Mouse (Mus musculus) retina, embryonic 14.5 days (tissue): Measurements from ENCODE around the gene Kdm1b.

ENCODE experiments used
- DNase-seq: peaks from one replicate; pipeline ENCODE4 v3.0.0-alpha.2; 2015; ENCODE audit warnings: low spot score

Kdm1b gene

DNA sequence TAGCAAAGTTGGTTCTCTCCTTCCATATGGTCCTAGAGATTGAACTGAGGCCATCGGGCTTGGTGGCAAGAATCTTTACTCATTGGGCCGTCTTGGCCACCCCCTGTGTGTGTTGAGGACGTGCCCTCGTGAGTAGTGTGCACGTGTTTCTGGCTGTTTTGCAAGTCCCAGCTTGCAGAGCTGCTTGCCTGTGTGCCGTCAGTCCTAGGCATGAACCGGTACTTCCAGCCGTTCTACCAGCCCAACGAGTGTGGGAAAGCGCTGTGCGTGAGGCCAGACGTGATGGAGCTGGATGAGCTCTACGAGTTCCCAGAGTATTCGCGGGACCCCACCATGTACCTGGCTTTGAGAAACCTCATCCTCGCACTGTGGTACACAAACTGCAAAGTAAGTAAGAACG, 19.5 kb downstream of the Kdm1b start:
- no peak for DNase-seq

DNA sequence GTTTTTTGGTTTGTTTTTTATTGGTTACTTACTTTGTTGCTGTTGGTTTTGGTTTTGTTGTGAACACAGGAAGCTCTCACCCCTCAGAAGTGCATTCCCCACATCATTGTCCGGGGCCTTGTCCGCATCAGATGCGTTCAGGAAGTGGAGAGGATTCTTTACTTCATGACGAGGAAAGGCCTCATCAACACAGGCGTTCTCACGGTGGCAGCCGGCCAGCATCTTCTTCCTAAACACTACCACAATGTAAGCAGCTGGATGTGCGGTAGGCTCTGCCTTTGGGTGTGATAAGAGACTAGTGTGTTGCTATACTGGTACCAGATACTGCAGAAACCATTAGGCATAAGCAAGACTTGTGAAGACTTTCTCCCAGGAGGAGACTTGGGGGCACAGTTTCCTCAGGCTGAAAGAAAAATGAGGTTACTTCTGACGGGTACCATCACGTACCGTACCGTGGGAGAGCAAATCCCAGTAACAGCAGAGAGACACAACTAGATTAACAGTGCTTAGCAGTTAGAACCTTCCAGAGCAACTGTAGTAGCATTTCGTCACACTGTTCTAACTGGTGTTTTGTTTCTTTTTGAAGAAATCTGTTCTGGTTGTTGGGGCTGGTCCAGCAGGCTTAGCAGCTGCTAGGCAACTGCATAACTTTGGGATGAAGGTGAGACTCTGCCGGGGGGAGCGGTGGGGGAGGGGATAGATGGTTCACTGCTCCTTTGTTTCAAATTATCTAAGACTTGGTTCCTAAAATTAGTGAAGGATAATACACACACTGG, 20.9 kb downstream of the Kdm1b start:
- no peak for DNase-seq

DNA sequence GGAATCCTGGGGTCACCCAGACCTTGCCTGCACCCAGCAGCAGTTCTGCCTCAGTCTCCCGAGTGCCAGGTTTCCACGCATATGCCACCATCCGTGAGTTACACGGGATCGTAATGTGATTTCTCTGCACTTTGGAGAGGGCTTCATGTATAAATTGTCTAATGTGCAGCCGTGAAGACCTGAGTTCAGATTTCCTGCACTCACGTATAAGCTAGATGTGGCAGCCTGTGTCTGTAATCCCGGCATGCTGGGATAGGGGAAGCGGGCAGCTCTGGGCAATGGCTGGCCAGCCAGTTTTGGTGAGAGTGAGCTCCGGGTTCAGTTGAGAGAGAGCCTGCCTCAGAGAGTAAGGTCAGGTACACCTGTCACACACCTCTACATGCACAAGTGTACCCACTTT, 23.2 kb downstream of the Kdm1b start:
- no peak for DNase-seq

DNA sequence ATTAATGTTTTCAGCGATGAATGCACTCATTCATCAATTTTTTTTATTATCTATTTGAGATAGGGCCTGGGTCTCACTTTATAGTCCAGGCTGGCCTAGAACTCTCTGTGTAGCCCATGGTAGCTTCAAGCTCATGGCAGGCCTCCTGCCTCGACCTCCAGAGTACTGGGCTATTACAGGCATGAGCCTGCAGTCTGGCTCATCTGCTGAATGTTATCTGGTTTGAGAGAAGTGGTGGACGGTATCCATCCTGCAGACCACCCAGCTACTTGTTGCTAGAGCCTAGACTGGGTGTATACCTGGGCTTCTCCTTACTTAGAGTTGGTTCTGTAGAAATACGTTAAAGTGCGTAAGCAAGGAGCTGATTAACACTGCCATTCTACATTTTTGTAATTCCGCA, 23.7 kb downstream of the Kdm1b start:
- no peak for DNase-seq

DNA sequence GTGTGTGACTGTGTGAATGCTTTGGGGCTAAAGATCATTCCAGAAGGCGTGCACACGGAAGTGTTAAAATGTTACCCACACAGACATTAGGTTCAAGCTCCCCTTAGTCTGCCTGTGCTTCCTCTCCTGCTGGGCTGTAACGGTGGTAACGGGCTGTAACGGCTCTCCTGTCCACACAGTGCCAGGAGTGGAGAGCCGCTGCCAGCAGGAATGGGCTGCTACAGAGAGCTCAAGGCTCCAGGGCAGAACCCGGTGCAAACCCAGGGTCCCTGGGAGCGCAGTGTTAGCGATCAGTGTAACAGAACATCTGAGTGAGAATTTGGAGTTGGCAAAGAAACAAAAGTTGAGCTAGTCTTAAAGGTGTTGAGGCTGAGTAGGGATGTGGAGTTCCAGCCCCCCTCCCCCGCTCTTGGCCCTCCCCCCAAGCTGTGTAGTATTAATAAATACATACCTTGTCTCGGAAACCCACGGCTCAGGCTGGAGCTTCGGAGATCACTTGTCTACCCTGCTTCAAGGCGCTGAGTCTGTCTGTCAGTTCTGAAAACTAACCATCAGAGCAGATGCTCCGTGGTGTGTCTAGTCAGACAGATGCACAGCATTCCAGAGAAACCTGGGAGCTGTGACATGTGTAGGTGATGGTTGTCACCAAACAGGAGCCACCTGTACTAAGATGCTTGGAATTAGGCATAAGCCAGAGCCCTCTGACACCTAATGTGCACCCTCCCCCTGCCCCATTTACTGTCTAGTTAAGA, 27.2 kb downstream of the Kdm1b start:
- DNase-seq, result no peak

DNA sequence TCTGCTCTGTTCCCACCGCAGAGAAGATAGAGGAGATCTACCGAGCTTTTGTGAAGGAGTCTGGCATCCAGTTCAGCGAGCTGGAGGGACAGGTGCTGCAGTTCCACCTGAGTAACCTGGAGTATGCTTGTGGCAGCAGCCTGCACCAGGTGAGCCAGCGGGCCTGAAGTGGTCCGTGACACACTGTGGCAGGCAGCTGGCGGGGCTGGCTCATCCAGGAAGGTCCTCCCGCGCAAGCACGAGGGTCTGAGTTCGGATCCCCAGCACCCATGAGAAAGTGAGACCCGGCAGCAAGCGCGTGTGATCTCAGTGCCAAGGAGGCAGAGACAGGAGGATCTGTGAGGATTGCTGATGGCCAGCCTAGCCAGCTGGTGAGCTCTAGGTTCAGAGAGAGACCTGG, 28.6 kb downstream of the Kdm1b start:
- no peak for DNase-seq

DNA sequence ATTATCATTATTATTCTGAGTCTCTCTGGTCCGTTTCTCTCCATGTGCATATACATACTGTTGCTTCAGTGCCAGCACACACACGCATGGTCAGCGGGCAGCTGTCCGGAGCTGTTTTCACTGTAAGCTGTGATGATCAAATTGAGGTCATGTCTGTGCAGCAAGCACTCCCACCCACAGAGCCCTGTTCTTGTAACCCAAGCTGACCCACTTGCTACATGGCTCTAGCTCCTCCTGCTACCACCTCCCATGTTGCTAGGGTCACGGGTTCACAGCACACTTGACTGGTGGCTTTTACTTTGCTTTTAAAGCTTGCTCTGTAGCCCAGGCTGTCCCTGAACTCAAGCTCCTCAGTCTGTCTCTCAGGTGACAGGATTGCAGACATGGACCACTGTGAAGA, 29.2 kb downstream of the Kdm1b start:
- DNase-seq, result peak; percentile 46

DNA sequence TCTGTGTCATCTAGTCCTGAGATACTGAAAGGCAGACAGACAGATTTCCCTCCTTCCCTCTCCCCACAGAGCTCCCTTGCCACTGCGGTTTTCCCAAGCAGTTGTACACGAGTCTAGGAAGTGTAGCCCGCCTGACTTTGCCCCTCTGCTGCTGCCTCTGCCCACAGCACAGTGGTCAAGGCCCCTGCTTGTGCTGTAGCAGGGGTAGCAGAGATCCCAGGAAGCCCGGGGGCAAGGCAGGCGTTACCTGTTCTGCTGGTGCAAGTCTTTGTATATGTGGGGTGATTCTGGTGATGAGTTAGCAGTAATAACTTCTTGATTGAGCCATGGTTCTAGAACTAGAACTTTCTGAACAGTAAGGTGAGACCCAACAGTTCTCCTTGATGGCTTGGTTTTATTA, 32.9 kb downstream of the Kdm1b start:
- DNase-seq, result no peak

DNA sequence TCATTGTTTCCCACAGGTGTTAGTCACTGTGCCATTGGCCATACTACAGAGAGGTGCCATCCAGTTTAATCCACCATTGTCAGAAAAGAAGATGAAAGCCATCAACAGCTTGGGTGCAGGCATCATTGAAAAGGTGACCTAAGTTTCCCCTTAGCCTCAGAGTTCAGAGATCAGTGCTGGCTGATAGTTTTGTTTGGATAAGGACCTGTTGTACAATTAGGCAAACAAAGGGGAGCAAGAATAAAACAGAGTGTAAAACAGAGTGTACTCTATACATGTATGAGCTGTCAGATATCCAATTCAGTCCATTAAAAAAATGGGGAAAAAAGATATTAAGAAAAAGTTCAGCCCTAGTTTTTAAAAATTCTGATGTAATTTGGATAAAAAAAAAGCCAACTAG, 34.1 kb downstream of the Kdm1b start:
- no peak for DNase-seq

DNA sequence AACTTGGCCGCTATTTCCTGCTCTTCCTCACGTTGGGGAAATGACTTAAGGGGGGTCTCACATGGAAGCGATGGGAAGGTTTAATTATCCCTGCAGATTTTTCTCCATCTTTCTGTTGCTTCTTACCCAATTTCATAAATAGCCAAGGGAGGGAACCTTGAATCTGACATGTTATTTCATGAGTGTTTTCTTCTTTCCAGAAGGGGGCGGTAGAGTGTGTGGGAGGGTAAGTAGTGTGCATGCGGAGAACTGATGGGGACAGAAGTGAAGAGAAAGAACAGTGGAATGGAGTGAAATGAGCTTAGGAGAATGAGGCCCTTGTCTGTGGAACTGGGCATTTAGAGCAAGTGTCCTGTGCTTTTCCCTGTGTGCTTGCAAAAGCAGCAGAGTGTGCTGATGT, 35.5 kb downstream of the Kdm1b start:
- DNase-seq, result no peak

DNA sequence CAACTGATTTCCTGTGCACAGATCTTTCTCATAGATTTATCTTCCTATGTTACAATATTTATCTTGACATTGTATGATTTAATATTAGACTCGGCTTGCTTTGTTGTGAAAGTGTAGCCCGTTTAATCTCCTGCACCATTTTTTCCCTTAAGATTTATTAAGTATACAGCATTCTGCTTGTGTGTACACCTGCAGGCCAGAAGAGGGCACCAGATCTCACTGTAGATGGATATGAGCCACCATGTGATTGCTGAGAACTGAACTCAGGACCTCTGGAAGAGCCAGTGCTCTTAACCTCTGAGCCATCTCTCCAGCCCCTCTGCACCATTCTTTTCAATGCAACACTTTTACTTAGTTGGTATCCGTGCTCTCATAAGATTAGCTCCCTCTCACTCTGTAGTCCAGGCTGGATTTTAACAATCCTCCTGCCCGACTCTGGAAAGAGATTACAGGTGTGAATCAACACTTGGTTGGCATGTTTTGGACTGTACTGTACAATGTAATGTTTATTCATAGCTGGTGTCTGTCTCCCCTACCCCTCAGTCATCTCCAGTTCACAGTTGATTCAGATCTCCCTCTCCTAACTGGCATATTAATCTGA, 37.7 kb downstream of the Kdm1b start:
- DNase-seq, result no peak

DNA sequence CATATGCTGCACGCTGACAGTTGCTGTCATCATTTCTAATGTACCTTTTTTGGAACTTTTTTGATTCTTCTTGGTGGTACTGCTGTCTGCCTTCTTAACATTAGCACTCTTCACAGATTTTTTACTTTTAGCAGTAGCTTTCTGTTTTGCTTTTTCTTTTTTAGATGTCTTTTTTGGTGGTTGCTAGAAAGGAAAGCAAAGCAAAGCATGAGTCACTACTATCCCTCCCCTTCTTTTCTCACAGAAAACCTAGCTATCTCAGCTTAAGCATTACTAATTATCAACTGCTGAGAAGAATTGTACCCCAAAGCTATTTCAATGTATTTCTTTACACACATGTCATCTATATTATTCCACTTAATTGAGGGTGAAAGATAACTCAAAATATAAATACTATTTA, 45.1 kb downstream of the Kdm1b start:
- DNase-seq, result no peak

DNA sequence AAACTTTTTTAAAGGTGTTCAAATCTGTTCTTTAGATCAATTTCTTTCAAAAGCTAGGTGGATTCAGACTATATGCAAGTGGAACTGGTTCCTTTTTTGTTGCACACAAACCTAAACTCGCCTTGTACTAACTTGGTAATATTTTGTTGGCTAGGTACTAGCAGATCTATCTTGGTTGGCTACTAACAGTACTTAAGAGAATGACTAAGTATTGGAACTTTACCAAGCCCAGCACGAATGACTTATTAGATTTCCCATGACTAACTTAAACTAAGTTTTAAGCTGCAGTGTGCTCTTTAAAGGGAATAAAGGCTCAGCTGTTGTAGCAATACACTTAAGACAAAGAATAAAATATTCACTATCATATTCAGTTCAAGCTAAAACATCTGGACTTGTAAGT, 46.0 kb downstream of the Kdm1b start:
- no peak for DNase-seq

DNA sequence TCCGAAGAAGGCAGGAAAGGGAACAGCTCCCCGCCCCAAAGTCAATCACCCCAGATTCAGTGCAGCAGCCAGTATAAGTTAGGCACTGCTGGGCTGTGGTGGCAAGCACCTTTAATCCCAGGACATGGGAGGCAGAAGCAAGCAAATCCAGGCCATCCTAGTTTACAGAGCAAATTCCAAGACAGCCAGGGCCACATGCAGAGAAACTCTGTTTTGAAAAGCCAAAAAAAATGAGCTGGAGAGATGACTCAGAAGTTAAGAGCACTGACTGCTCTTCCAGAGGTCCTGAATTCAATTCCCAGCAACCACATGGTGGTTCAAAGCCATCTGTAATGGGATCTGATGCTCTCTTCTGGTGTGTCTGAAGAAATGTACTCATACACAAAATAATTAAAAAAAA, 50.5 kb downstream of the Kdm1b start:
- no peak for DNase-seq

DNA sequence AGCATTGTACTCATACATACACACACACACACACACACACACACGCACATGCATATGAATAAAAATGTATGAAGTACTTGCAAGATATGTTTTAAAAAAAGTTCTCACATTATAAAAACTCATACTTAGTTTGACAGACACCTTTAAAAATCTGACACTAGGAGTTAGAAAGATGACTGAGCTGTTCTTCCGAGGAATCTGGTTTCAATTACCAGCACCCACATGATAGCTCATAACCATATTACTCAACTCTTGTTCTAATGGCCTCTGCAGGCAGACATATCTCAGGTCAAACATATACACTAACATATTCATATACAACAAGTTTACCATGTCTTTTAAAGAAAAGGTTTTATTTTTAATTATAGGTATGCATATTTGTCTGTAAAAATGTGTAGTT, 53.3 kb downstream of the Kdm1b start:
- no peak for DNase-seq

DNA sequence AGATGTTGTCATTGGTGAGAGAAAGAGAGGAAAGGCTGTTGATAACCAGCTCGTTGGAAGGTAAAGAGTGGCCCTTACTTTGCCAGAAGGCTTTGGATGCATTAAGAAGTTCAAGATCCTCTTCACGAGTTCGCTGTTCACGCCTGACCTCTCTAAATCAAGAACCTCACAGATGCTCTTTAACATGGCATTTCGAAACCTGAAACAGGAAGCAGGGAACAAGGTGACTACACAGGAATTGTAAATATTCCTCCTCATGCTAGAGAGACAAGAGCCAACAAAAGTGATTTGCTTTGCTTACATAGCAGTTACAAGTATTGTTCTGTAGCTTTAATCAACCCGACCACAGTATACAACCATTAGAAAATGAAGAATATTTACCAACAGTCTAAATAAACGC, 56.0 kb downstream of the Kdm1b start:
- no peak for DNase-seq

DNA sequence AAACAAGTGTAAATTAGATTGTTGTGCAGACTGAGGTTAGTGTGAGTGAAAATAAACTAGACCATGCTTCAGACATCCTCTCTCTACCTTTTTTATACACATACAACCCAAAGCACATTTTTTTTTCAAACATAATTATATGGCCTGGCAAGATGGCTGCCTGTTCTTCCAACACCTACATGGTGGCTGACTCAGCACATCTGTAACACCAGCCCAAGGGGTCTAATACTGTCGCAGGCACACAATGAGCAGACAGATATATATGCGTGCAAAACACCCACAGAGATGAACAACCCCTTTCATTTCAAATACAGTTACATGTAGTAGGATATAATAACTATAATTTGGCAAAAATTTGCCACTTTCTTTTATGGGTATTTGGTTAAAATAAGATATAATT, 57.3 kb downstream of the Kdm1b start:
- no peak for DNase-seq

DNA sequence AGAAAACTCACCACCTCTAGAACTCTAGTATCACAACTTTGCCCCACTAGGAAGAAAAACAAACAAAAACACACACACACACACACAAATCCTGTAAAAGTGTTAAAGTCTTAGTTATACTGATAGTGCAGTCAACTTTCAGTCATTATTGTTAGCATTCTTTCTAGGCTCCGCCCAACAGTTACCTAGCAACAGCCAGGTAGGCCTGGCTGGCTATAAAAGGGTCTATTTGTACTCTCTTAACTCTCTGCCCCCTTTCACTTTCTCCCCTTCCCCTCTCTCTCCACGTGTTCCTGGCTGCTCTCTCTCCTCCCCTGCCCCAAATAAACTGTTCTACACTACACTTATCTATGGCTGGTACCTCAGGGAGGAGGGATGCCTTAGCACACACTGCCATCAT, 60.8 kb downstream of the Kdm1b start:
- DNase-seq, result no peak

DNA sequence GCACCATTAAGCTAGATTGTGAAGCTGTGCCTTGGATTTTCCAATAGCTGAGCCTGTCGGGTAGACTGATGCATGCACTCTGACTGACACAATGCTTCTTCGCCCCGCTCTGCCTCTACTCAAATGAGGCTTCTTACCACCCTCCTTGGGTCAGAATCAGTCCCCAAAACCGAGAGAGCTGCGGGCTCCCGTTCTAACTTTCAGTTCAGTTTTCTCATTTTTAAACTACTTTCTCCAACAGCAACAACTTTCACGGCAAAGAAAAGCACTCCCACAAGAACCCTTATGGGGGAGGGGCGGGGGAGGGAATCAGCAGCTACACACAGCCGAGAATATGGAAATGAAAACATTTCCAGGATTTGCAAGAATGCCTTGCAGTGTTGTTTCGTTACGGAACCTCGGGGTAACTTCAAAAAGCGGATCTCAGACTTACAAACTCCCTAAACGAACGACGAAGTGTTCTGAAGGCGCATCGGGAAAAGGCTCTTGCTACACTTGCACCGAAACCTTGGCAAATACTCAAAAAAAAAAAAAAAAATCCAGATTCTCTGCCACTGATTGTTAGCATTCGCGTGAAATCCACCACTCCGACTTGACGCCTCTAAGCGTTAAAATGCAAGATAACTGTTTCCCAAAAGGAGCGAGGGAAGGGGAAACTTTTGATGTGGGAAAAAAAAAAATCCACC, 61.7 kb downstream of the Kdm1b start:
- peak; percentile 53 for DNase-seq

DNA sequence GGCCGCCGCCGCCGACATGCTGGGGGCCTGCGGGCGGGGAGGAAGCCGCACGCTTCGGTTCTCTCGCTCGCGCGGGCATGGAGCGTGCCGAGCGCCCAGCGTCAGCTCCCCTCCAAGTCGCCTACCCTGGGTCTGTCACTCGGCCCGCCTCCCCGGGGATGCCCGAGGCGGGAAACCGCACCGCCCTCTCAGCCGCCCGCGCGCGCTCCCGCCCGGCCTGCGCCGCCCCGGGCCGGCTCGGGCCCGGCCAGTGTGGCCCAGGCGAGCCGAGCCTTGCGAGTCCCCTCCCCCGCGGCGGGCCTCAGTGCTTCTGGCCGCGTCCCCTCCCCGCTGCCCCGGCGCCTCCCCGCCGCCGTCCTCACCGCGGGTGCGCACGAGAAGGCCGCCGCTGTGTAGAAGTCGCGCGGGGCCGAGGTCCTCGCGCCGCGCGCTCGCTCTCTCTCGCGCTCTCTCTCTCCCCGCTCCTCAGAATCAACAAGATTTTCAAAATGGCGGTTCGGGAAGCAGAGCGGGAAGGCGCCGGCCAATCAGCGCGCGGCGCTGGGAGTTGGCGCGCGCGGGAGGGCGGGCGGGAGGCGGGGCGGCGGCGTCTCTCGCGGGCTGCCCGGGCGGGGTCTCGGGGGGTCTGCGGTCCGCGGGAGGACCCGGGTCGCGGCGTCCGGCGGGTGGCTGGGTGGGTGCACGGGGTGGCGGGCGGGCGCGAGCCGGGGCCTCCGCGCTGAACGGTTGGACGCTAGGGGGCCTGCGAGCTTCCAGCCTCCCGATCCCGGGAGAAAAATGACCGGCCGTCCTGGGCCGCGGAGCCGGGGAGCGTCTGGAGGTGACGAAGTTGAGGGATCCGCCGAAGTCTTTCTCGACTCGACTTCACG, 62.6 kb downstream of the Kdm1b start, which contains the start of gene Dek:
Gene Dek, minus strand, starts transcription at position 491 of the 869 bp plus-strand sequence.
- DNase-seq, result peak; percentile 94

DNA sequence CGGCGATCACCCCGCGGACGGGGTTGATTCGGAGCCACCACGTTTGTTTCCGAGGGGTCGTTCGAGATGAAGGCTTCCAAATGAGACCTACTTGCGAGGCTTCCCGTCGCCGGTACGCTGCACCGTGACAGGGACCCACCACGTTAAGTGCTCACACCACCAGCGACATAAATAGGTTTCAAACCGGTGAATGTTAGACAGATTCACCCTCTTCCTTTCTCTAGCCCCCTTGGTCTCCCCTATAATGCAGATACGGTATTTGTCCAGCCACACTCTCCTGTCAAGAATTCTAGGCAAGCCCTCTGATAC, 63.2 kb downstream of the Kdm1b start:
- DNase-seq, result no peak

DNA sequence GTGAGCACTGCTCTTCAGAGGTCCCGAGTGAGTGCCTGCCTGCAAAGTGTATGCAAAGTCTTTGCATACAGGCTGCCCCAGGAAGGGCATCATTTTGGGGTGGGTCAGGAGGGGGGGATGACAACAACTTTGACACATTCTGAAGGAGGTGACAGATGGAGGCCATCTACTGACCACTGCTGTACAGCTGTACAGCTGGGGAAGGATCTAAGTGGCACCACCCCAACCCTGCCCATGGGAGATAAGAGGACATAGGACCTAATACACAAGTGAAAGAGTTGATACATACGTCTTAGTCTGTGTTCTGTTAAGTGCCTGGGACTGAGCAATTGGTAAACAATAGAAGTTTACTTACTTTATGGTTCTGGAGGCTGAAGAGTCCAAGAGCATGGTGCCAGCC, 65.9 kb downstream of the Kdm1b start:
- no peak for DNase-seq
